Mouse (Mus musculus) v-Abl transformed pro-B cells (cell line): Measurements from ENCODE around the gene Tbc1d22a.

Source experiments
- in situ Hi-C, 2 experiments: fragments of 400-800 bp; cut with MboI; formaldehyde crosslinking; loops; one replicate each; pipeline ENCODE4 v1.15.1; 2025; ENCODE audit not compliant: unreplicated experiment in 2 of 2

The Tbc1d22a gene

DNA sequence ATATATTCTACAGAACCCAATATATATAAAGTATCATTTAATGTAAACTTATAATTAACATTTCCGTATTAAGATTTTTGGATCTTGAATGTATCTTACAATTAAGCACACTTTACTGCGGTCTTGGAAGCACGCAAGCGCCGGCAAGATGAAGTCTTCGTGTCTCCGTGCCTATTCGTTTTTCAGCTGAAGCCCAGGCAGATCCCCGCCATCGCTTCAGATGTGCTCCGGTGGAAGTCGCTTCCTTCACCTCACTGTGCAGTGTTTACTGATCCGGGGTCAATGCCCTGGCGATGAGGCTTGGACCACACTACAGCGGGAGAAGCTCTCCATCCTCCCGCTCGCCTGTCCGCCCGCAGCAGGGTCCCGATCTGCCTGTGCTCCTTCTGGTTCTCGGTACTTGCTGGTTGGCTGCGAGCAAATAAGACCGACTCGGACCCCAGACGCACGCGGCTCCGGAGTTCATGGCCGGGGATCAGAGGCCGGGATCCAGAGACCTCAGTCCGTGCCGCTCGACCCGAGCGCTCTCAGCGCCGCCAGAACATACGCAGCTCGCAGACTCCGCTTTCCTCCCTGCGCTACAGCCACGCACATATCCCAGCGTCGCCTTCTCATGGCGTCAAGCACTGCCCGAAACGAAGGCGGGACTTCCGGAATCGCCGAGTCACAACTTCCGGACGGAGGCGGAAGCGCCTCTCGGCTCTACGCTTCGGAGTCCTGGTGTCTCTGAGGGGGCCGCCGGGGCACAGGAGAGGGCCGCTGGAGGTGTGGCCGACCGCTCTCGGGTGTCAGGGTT is at the start of gene Tbc1d22a:
Gene Tbc1d22a, plus strand, starts transcription at position 707 of the 796 bp plus-strand sequence.
- in situ Hi-C loops: loop anchor here (5.0 to 25.0 kb wide), 3 partner anchors 167 to 1527 kb away; no protein-coding TSS in a partner anchor

- in situ Hi-C loops: loop anchor here in 1 of 2 experiments (5.0 kb wide), 1 partner anchor 37 kb away; no protein-coding TSS in a partner anchor
Measured at GRCm38 (mm10) chr15:86164718-86165345, 49.4 kb upstream of the Tbc1d22a start.

DNA sequence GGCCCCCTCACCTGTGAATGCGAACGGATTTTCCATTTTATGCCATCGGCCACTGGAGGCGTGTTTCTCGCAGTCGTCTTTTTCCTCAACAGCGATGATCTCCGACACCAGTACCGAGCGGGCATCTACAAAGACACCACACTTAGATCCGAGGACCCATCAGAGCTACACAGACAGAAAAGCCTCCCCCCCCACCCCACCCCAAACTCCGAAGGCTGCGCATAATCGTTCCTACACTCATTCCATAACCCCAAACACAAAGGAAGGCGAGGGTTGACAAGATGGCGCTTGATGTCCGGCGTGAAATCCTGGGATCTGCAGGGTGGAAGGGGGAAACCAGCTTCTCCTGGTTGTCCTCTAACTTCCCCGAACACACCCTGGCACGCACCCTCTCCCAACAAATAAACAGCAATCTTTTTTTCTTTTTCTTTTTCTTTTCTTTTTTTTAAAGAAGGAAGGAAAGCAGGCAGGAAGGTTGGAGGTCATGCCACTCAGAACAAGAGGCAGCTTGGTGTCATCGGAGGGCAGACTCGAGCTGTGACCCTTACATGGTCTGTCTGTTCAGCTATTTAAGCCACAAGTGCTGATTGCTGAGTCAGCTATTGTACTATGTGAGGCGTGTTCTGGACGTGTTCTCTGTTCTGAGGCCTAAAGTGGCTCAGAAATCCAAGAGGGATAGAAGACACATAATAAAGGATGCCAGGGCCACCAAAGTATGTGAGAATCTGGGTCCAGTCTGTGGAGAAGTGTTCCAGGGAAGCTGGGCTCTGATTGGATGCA is 48.3 kb upstream of the Tbc1d22a start:
- in situ Hi-C loops: no loop called here

DNA sequence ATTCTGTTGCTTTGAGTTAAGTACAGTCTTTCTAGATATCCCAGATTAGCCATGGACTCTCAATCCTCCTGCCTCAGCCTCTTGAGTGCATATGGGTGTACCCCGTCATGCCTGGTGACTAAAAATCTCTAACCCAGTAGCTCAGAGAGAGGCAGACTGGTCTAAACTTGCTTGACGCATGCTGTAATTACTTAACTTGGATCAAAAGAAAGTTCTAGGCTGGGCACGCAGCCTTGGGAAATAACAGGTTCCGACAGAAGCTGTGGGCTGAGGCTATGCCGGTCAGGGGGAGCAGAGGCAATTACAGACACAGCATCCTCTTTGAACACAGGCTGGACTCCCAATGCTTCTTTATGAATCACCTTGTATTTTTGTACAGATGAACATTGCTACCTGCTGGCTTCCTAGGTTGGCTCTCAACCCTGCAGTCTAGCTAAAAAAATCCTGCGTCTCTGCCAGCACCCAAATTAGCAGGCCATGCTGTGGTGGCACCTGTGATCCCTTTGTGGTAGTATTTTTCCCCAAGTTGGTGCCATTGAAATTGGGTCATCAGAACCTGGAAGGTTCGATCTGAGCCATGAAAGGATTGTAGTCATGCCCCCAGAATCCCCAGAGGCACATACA is 47.1 kb upstream of the Tbc1d22a start:
- in situ Hi-C loops: no loop called here

DNA sequence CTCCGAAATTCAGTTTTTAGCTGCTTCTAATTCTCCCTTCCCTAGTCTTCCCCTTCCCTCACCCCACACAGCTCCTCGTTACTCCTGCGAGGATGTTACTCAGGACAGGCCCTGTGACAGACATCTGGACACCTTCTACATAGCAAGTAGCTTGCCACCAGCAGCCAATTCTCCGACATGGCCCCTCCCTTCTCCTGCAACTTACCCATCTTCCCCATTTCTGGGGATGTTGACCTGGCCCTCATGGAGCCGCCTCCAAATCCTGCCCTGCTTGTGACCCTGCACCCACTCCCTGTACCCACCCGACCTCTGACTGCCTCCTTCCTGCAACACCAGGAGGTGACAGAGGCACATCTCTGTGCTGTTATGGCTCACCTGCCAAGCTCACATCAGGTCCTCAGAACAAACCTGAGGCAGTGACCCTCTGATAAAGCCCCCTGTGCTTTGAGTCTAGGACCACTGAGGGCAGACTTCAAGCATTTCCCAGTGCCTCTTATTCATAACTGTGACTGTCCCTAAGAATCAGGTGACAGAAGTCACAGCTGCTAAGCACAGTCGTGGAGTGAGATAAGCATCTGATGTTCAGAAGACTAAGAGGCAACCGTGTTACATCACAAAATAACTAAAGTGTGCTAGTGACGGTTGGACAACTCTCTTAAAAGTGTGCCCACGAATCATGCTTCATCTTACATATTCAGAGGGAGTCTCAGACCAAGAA is 46.3 kb upstream of the Tbc1d22a start:
- in situ Hi-C loops: no loop called here

- in situ Hi-C loops: no loop called here
Measured at GRCm38 (mm10) chr15:86168505-86168867, 45.8 kb upstream of the Tbc1d22a start.

GRCm38 (mm10) chr15:86168941-86169816 is 45.1 kb upstream of the Tbc1d22a start:
- in situ Hi-C loops: no loop called here

DNA sequence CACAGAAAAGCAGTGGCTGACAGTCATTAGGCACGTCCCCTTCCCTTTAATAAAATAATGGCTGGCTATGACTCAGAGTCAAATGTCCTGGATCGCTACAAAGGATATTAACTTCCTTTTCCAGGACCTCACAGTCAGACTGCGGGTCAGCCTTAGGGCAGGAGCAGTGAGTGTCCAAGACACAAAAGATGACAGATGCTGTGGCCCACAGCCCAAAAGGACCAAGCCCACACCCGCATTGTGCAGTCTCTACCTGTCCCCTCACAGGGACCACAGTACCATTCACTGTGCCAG is 44.5 kb upstream of the Tbc1d22a start:
- in situ Hi-C loops: no loop called here

GRCm38 (mm10) chr15:86171316-86171715 is 42.9 kb upstream of the Tbc1d22a start:
- in situ Hi-C loops: no loop called here

GRCm38 (mm10) chr15:86172124-86172523 is 42.1 kb upstream of the Tbc1d22a start:
- in situ Hi-C loops: no loop called here

DNA sequence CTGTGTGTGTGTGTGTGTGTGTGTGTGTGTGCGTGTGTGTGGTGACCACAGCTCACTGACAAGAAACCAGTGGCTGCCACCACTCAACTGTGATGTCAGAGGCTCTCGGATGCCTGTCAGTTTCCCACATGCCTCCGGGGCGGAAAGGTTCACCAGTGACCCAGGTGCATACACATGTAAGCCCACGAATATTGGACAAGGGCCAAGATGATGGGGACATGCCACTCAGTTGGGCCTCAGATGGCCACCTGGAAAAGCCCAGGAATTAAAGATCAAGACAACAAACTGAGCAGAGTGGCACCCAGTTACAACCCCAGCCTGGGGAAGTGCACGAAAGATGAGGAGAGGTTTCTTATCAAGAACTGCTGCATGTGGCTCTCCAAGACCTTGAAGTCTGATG is 41.7 kb upstream of the Tbc1d22a start:
- in situ Hi-C loops: no loop called here

DNA sequence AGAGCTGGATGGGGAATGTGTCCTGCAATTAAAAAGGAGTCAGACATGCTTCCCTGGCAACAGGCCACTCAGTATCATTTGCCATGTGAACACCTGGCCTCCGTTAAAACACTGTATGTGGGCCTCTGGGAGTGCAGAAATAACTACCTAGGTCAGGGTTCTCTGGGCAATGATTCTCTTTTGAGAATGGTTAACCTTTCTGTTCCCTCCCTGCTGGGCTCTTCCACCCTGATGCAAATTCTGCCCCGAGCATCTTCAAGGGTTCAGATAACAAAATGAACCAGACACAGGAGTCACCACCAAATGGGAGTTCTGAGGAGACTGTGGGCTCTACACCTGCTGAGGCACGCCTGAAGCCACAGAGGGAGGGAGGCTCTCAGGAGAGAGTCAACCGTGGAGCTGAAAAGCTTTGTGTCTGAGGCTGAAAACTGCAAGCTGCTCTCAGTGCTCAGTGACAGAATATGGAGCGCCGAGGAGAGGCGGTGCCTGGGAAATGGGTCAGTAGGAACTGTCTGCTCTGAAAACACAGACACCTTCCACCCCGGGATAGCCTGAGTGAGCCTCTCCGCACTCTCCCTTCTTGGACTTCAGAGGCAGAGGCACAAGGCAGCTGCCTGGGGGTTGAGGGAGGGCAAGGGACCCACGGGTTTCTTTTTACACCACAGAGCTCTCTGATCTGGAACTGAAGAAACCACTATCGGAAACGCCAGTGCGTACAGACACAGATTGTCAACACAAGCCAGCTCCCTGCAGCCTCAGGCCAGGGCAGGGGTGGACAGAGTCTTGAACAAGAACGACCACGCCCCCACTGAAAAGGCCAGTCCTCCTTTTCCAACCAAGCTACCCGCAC is 40.9 kb upstream of the Tbc1d22a start:
- in situ Hi-C loops: no loop called here

DNA sequence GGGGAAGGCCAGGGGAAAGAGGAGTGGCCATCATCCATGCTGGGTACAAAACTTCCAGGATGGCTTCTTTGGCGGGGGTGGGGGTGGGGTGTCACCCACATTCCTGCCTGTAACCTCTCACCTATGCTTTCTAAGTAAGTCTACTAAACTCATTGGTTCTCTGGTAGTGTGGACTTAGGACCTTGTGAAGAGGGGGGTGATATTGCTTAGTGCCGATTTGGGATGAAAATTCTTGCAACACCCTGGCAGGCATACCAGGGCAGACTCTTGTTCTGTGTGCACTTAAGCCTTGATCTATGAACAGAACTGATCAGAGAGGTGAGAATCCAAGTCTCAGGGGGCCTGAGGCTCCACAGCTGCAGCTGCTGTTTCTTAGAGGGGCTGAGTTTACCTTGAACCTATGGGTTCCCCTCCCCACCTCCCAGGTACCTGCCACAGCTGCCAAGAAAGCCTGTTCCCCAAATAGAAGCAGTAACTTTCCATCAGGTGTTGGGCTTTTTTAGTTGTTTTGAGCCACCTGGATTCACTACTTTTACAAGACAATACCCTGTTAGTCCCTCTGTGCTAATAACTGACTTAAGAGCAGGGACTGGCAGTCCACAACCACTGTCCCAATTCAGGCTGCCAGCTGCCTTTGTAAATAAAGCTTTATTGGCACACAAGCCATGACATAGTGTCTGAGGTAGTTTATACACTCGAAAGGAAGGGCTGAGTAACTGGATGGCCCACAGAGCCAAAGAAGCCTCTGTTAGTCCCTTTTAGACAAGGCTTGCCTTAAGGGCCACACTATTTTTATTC is 38.8 kb upstream of the Tbc1d22a start:
- in situ Hi-C loops: loop anchor here in 1 of 2 experiments (25.0 kb wide), 1 partner anchor 763 kb away; no protein-coding TSS in a partner anchor

DNA sequence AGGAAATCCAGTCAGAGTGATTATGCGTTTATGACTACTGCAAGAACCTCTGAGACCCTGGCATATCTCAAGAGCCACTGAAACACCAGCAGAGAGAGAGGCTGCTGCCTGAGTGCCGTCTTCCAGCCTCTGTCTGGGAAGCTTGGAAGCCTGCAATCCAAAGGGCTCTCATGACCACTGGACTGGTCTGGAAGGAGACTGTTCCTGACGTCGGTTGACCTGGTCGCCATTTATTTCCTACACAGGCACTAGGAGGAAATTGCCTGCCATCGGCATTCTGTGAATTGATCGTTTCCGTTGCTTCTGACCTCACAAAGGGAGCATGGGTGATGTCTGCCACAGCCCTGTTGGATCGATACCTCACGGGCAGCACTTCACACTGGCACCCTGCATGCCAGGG is 38.1 kb upstream of the Tbc1d22a start:
- in situ Hi-C loops: loop anchor here in 1 of 2 experiments (25.0 kb wide), 1 partner anchor 764 kb away; no protein-coding TSS in a partner anchor

GRCm38 (mm10) chr15:86176771-86177702 is 37.2 kb upstream of the Tbc1d22a start:
- in situ Hi-C loops: loop anchor here in 1 of 2 experiments (25.0 kb wide), 1 partner anchor 765 kb away; no protein-coding TSS in a partner anchor

- in situ Hi-C loops: loop anchor here in 1 of 2 experiments (25.0 kb wide), 1 partner anchor 765 kb away; no protein-coding TSS in a partner anchor
Measured at GRCm38 (mm10) chr15:86177703-86178251, 36.5 kb upstream of the Tbc1d22a start.
